Mouse (Mus musculus) gastrocnemius, adult 18-20 months (tissue): ENCODE results near the gene Pycr1. TPM values are rescaled to one million over a fixed set of nuclear protein-coding genes. Genes with fewer than 3 reads are reported as not detected.

Experiments used
- DNase-seq: peaks from one replicate; pipeline ENCODE4 v3.0.0; 2021; ENCODE audit warnings: low spot score
- microRNA-seq: library from miRNA; unstranded; fragments of <30 nt; microRNA quantifications from one replicate; pipeline ENCODE4 v1.2.0, GENCODE M21; 2021
- total RNA-seq, 2 experiments: library from RNA; stranded (reverse); gene quantifications; 2 replicates each; pipeline ENCODE4 v1.2.3; 2021

The Pycr1 gene
- total RNA-seq, 2 experiments from 2014 or later: 2.8 to 3.2 TPM

DNA sequence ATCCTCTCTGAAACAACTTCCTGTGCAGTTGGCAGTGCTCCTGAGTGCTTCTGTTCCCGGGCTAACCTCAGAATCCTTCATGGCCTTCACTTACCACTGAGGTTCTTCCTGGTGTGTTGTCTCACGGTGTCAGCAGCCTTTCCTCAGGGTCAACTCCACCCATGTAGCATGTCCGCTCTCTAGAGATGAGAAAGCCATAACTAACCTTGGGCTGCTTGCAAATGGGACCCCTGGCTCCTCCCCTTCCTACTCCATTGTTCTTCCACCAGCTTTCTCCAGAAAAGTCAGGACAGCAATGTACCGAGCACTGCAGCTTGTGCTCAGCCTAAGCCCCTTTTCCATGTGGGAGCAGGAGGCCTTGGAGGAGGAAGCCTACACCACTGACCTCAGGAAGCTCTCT is 36.8 kb downstream of the Pycr1 start:
- no peak for DNase-seq

DNA sequence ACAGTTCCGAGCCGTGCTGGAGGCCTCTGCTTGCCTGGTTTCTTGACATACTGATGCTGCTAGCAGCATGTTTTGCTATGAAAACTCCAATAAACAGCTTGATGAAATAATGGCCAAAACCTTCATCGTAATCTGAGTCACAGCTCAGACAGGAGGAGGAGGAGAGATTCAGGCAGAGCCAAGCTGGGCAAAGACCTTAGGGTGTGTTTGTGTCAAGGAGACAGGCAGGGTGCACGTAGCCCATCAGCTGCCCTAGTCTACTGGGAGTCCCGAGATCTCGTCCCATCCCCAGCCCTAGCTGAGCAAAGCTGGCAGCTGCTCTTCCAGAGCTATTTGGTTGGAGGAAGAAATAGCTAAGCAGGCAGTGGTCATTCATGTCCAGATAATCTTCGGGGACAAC is 37.9 kb downstream of the Pycr1 start:
- no peak for DNase-seq

DNA sequence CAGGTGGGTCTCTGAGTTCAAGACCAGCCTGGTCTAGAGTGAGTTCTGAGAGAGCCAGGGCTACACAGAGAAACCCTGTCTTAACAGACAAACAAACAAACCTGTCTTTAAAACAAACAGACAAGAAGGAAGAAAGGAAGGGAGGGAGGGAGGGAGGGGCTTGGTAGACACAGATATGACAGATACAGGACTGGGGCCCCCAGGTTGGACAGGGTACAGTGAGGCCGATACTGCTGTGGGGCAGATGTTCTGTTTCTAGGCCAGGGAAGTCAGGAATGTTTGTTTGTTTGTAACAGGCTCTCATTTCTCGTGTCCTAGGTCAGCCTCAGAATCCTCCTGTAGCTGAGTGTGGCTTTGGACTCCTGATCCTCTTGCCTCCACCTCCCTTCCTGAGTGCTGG is 40.0 kb downstream of the Pycr1 start:
- no peak for DNase-seq

DNA sequence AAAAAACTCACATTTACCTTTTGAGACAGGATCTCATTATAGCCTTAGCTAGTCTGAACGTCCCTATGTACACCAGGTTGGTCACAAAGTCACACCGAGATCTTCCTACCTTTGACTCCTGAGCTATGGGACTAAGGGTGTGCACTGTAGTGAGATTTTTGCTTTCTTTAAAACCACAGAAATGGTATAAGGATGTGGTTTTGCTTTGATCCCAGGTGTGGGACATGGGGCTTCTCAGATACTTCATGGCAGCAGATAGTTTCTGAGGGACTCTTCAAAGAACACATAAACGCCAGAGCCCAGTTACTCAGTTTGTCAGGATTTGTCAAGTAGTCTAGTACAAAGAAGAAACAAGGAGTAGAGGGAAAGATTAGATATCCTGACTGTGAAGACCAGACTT is 42.9 kb downstream of the Pycr1 start:
- no peak for DNase-seq

DNA sequence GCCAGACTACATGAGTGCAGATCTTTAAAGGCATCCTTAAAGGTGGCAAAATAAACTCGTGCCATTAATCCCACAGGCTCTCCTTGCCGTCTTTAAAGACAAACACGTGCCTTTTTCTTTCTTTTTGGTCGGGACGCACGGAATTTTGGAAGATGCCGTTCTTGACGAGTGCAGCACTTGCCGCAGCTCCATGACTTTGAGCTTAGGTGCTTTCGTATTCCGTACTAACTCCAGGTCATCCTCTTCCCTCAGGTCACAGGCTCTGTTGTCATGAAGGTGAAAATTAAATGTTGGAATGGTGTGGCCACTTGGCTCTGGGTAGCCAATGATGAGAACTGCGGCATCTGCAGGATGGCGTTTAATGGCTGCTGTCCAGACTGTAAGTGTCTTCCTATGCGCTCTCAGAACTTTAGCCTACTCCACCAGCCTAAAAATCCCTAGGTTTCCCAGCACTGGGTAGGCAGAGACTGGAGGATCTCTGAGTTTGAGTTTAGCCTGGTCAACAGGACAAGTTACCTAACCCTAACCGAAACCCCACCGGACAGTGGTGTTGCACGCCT is 44.5 kb downstream of the Pycr1 start:
- DNase-seq: no peak

DNA sequence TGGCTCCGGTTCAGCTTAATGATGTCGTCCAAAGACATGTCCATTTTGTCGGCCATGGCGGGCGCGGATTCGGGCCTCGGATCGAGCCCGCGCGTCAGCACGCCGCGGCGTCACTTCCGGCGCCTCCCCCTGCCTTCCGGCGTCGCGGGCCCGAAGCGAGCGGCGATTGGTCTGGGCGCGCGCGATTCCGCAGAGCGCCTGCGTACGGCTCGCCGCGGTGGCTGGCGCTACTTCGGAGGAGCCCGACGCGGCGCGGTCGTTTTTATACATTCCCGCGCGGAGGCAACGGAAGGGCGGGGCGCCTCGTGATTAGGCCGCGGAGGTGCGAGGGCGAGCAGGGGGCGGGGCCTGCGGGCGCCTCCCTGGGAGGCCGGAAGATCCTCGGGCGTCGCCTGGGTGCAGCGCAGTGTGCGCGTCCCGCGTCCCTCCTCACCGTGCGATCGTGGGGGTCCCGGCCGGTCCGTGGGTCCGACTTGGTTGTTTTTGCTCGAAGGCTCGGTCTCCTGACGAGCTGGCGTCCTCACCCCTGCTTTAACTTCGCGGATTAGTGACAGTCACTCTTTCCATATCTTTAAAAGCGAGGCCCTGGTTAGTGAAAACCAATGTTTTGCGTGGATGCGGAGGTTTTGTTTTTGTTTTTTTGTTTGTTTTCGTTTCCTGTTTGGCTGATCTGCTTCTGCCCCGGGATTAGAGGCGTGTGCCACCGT is 45.1 kb downstream of the Pycr1 start, which contains the start of the genes Alyref and Anapc11:
Alyref (minus strand) TSS at position 83 of the 707 bp plus-strand sequence.
Anapc11 (plus strand) TSS at position 139 of the 707 bp plus-strand sequence.
- peak; percentile 92 for DNase-seq

DNA sequence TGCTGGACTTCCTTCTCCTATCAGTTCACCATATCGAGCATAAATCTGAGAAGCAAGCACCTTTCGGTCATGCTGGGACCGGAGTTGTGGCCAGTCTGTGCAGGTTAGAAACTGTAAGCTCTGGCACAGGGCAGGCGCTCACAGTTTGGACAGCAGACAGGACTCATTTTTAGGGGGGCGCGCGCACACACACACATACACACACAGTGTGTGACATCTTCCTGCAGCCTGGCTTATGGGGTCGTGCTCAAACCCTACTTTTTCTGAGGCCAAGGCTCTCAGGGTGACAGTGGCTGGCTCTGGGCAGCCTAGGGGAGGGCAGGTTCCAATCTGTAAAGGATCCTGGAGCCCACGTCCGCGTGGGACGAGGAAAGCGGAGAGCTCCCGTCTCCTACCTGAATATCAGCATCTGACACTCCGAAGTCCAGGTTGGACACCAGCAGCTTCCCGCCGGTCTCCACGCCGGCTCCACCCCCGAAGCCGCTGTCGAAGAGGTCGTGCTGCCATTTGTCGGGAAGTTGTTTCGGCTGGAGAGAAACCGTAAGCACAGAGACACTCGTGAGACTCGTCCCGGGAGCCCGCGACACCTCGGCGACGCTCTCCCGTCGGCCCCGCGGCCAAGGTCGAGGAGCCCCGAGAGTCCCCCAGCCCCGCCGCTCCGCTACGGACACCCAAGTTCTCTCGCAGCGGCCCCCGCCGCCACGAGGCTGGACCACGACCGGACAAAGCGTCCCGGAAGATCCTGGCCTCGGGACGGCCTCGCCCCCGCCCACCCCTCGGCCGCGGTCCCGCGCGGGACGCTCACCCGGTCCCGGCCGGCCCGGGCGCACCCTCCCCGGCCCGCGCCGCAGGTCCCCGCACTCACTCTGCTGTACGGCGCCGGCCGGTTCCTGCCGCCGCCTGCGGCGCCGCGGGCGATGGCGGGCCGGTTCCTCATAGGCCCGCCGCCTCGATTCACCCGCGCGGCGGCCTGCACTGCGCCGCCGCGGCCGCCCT is 46.0 kb downstream of the Pycr1 start:
- no peak for DNase-seq

DNA sequence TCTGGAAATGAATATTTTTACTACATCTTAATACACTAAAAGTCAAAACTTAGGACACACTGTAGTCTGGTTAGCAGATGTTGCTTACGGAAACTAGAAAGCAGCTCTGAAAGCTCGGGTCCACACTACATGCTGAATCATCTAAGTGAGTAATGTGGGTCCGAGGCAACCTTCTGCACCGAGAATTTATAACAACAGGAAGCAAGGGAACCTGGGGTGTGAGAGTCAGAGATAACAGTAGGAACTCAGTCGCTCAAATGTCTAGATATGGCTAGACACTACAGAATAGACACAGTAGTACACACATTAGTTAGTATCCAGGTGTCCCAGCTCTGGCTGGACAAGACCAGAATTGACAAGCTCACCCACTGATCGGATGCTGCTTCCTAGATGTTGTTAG is 55.0 kb downstream of the Pycr1 start:
- no peak for DNase-seq

Small RNA genes within 50 kb of the gene (microRNA-seq; reads per million reads assigned to microRNA genes)
- not detected for gene Mir6936

Other genes starting within 250 kb of the Pycr1 start
- gene Nploc4, start 206.1 kb downstream of the Pycr1 start, total RNA-seq: 100 to 1,000 TPM in 1 of 2 experiments, 10 to 100 TPM in 1; 84.6 to 100 TPM
- gene Tspan10, start 201.1 kb downstream of the Pycr1 start, total RNA-seq: under 1 TPM in 1 of 2 experiments, not detected in 1; 0.57 TPM
- gene Pde6g, start 190.3 kb downstream of the Pycr1 start, total RNA-seq: under 1 TPM; 0.33 to 0.39 TPM
- 10 to 100 TPM; 18.9 to 24.7 TPM for gene Oxld1, start 185.7 kb downstream of the Pycr1 start, total RNA-seq
- gene Ccdc137, start 185.7 kb downstream of the Pycr1 start, total RNA-seq: 1 to 10 TPM; 5.7 to 6.2 TPM
- 1 to 10 TPM; 4.3 to 6.2 TPM for gene Arl16, start 176.2 kb downstream of the Pycr1 start, total RNA-seq
- 100 to 1,000 TPM; 130 to 136 TPM for gene Mrpl12, start 159.2 kb downstream of the Pycr1 start, total RNA-seq
- 1 to 10 TPM; 3.3 to 4.5 TPM for gene Slc25a10, start 151.9 kb downstream of the Pycr1 start, total RNA-seq
- gene Gcgr, start 113.1 kb downstream of the Pycr1 start, total RNA-seq: under 1 TPM in 1 of 2 experiments, not detected in 1; 0.45 TPM
- gene Mcrip1, start 94.0 kb downstream of the Pycr1 start, total RNA-seq: 10 to 100 TPM; 18.4 to 22.7 TPM
- gene Ppp1r27, start 92.6 kb downstream of the Pycr1 start, total RNA-seq: 100 to 1,000 TPM; 140 to 577 TPM
- 100 to 1,000 TPM; 188 to 221 TPM for gene P4hb, start 70.5 kb downstream of the Pycr1 start, total RNA-seq
- 10 to 100 TPM; 71.0 to 89.8 TPM for gene Arhgdia, start 62.1 kb downstream of the Pycr1 start, total RNA-seq
- 10 to 100 TPM; 42.8 to 48.6 TPM for gene Alyref, start 45.4 kb downstream of the Pycr1 start, total RNA-seq
- gene Anapc11, start 45.3 kb downstream of the Pycr1 start, total RNA-seq: 10 to 100 TPM; 45.9 to 52.1 TPM
- gene Npb, start 35.3 kb downstream of the Pycr1 start, total RNA-seq: not detected
- gene Pcyt2, start 25.8 kb downstream of the Pycr1 start, total RNA-seq: 10 to 100 TPM; 26.1 to 27.7 TPM
- gene Sirt7, start 18.5 kb downstream of the Pycr1 start, total RNA-seq: 1 to 10 TPM; 3.6 to 4.2 TPM
- gene Mafg, start 10.2 kb downstream of the Pycr1 start, total RNA-seq: 10 to 100 TPM; 50.2 to 58.8 TPM
- 100 to 1,000 TPM; 124 to 137 TPM for gene Myadml2, start 4.4 kb upstream of the Pycr1 start, total RNA-seq
- gene Notum, start 17.4 kb upstream of the Pycr1 start, total RNA-seq: not detected
- gene Aspscr1, start 29.2 kb upstream of the Pycr1 start, total RNA-seq: 10 to 100 TPM; 31.1 to 33.4 TPM
- 10 to 100 TPM; 24.2 to 32.0 TPM for gene Cenpx, start 70.0 kb upstream of the Pycr1 start, total RNA-seq
- gene Lrrc45, start 70.2 kb upstream of the Pycr1 start, total RNA-seq: 1 to 10 TPM; 2.3 to 3.0 TPM
- 1 to 10 TPM in 1 of 2 experiments, under 1 TPM in 1; 0.95 to 1.3 TPM for gene Rac3, start 77.7 kb upstream of the Pycr1 start, total RNA-seq
- gene Dcxr, start 83.5 kb upstream of the Pycr1 start, total RNA-seq: 1 to 10 TPM; 8.2 to 9.6 TPM
- 10 to 100 TPM; 11.6 to 16.9 TPM for gene Cbr2, start 88.3 kb upstream of the Pycr1 start, total RNA-seq
- gene Hmga1b, start 119.0 kb upstream of the Pycr1 start, total RNA-seq: 10 to 100 TPM; 20.4 to 22.2 TPM
- 10 to 100 TPM; 12.6 to 13.0 TPM for gene Rfng, start 140.4 kb upstream of the Pycr1 start, total RNA-seq
- gene Gps1, start 140.5 kb upstream of the Pycr1 start, total RNA-seq: 10 to 100 TPM; 62.5 to 63.3 TPM
- 10 to 100 TPM; 27.6 to 28.6 TPM for gene Dus1l, start 152.6 kb upstream of the Pycr1 start, total RNA-seq
- 10 to 100 TPM; 11.4 to 17.1 TPM for gene Fasn, start 180.8 kb upstream of the Pycr1 start, total RNA-seq